In genomic region chr6:29390500-29390899, GRCm38 (mm10) we compare ENCODE assay signal across 13 mouse cellular contexts. TPM values are rescaled to one million over a fixed set of nuclear protein-coding genes. Genes with fewer than 3 reads are reported as not detected.
DNase-seq lines count a peak whose midpoint lies in the region; TF ChIP-seq lines count a peak whose summit lies in the region.
"Not testable (repeated sequence)": the region's sequence is repeated elsewhere in the genome, so short reads cannot be mapped to it uniquely, and the experiment has no call there.
"Had no signal": no experiment of that assay in that cellular context is flagged by ENCODE, and none has a peak within 500 bp of the region (broad histone marks: within the 10 kb centered on the region; RNA-seq: fewer than 3 reads in every experiment).

No protein-coding gene starts in this region.

- not testable (repeated sequence) for H3K9me3 ChIP-seq in CH12.LX (replicated peaks; ENCODE audit: low read length); MEL (replicated peaks; ENCODE audit: insufficient read depth, low read length)

- not testable (repeated sequence) for H3K4me3 ChIP-seq in CH12.LX (replicated peaks in 1 of 3; ENCODE audit: low read depth in 2 of 3, low read length in 2 of 3, poor library complexity in 1 of 3); MEL (ENCODE audit: control insufficient read depth in 1 of 2, insufficient read depth in 1 of 2, low read depth in 2 of 2, low read length in 2 of 2)

- peaks cover 46% of the 10 kb centered on the region for H3K27me3 ChIP-seq in CH12.LX (replicated peaks)
- not testable (repeated sequence) for H3K27me3 ChIP-seq in MEL (ENCODE audit: control insufficient read depth in 1 of 2, insufficient read depth in 2 of 2, low read length in 2 of 2)

- in situ Hi-C loops in CH12.LX (cut with MboI; ENCODE audit: low pct_ligation_motif_present, low pct_unique_long_range_greater_than_20kb, low sequenced_read_pairs), result loop anchor here (25.0 kb wide), 1 partner anchor 247 kb away; no protein-coding TSS in a partner anchor

- not testable (repeated sequence) for TF ChIP-seq EP300 in CH12.LX (IDR thresholded peaks at IDR 0.05; ENCODE audit: low read length); MEL (IDR thresholded peaks at IDR 0.05; ENCODE audit: low read depth in 1 of 2, low read length in 2 of 2)

- DNase-seq in CH12.LX (ENCODE audit: extremely low read depth), result not testable (repeated sequence)
- DNase-seq in MEL (ENCODE audit: low read depth, low spot score), result peak; percentile 31

- TF ChIP-seq CTCF in CH12.LX (conservative IDR thresholded peaks at IDR 0.05 in 1 of 2, IDR thresholded peaks at IDR 0.05 in 1 of 2; ENCODE audit: low read depth in 2 of 2, low read length in 2 of 2); MEL (IDR thresholded peaks at IDR 0.05 in 2 of 3, conservative IDR thresholded peaks at IDR 0.05 in 1 of 3; ENCODE audit: control insufficient read depth in 1 of 3, insufficient read depth in 1 of 3, low read depth in 2 of 3, low read length in 3 of 3, poor library complexity in 1 of 3, severe bottlenecking in 1 of 3): not testable (repeated sequence)

- not testable (repeated sequence) for H3K79me2 ChIP-seq in CH12.LX (replicated peaks; ENCODE audit: control insufficient read depth, extremely low read depth, insufficient read depth, poor library complexity, severe bottlenecking); MEL (ENCODE audit: control insufficient read depth, insufficient read depth, low read length, poor library complexity)

- peaks cover 0 to 17% of the 10 kb centered on the region in 2 experiments; a peak in 2 of 4 replicates for H3K4me1 ChIP-seq in CH12.LX (ENCODE audit: control insufficient read depth in 1 of 2, insufficient read depth in 2 of 2)
- not testable (repeated sequence) for H3K4me1 ChIP-seq in MEL (ENCODE audit: control insufficient read depth in 1 of 2, insufficient read depth in 2 of 2, low read length in 2 of 2)

- TF ChIP-seq RAD21 in CH12.LX (IDR thresholded peaks at IDR 0.05; ENCODE audit: low read depth, low read length); MEL (IDR thresholded peaks at IDR 0.05; ENCODE audit: low read depth, low read length): not testable (repeated sequence)

- H3K36me3 ChIP-seq in CH12.LX (replicated peaks in 1 of 2; ENCODE audit: control insufficient read depth in 1 of 2, insufficient read depth in 1 of 2, low read length in 1 of 2); MEL (ENCODE audit: control insufficient read depth in 1 of 2, insufficient read depth in 2 of 2, low read length in 2 of 2): not testable (repeated sequence)

- not testable (repeated sequence) for H3K4me2 ChIP-seq in CH12.LX (ENCODE audit: insufficient read depth, low read depth, poor library complexity, severe bottlenecking)

- not testable (repeated sequence) for H3K9ac ChIP-seq in CH12.LX (ENCODE audit: insufficient read depth, low read depth); MEL (ENCODE audit: control insufficient read depth, low read depth, low read length, poor library complexity, severe bottlenecking)

- TF ChIP-seq POLR2A in CH12.LX (IDR thresholded peaks at IDR 0.05; ENCODE audit: low read depth, low read length); MEL (IDR thresholded peaks at IDR 0.05; ENCODE audit: control insufficient read depth in 1 of 2, insufficient read depth in 1 of 2, low read depth in 1 of 2, low read length in 2 of 2, poor library complexity in 1 of 2): not testable (repeated sequence)

- H3K27ac ChIP-seq in CH12.LX (ENCODE audit: insufficient read depth, low read depth); MEL (ENCODE audit: control insufficient read depth, low read depth, low read length): not testable (repeated sequence)

- dilution Hi-C loops in CH12.LX (cut with MboI; ENCODE audit: extremely low pct_ligation_motif_present, extremely low pct_unique_long_range_greater_than_20kb, low sequenced_read_pairs), result not testable (repeated sequence)

TF ChIP-seq in CH12.LX, 34 proteins besides CTCF, POLR2A, EP300 and RAD21:
- TF ChIP-seq ELF1 (IDR thresholded peaks at IDR 0.05; ENCODE audit: low read depth, low read length), result peak; percentile 52; the same call in 1 of the 2 replicates
- 0 out of 2 replicates have a peak, but pooled peaks have one; percentile 30 for TF ChIP-seq MAFK (IDR thresholded peaks at IDR 0.05; ENCODE audit: insufficient replicate concordance, low read length)
- TF ChIP-seq TBP (conservative IDR thresholded peaks at IDR 0.05; ENCODE audit: low read depth, low read length), result peak; percentile 96

TF ChIP-seq in MEL, 35 proteins besides CTCF, POLR2A, EP300 and RAD21:
- TF ChIP-seq ELF1 (IDR thresholded peaks at IDR 0.05; ENCODE audit: low read depth, low read length), result 0 out of 2 replicates have a peak, but pooled peaks have one; percentile 17
- 0 out of 2 replicates have a peak, but pooled peaks have one; percentile 45 for TF ChIP-seq MAFK (IDR thresholded peaks at IDR 0.05; ENCODE audit: borderline replicate concordance, low read depth, low read length)
- peak; percentile 98 for TF ChIP-seq TBP (IDR thresholded peaks at IDR 0.05; ENCODE audit: low read depth, low read length)

RNA-seq across cellular contexts. Expression of gene Opn1sw, which starts 2.2 kb away (rescaled TPM):
- 0.13 TPM in 1 of 2 replicates, not detected in the other for total RNA-seq in CH12.LX (2012; rRNA removed)
- not detected in 2 replicates for total RNA-seq in CH12.LX (2014; rRNA removed)
- not detected in 2 replicates for polyA plus RNA-seq in CH12.LX (2012; ENCODE audit: insufficient read length, low read depth)
- total RNA-seq in MEL (2012; rRNA removed), result 0.23 TPM in 1 of 2 replicates, not detected in the other
- under 1 TPM in 1 of 2 experiments, not detected in 1; 0.04 TPM for polyA plus RNA-seq in MEL (2012; ENCODE audit: insufficient read depth in 1 of 2, insufficient read length in 2 of 2, low read depth in 1 of 2, low replicate concordance in 2 of 2, missing spikeins in 1 of 2)
- total RNA-seq: adrenal gland, adult 18-20 months; adrenal gland, adult 2 months; adrenal gland, adult 8-10 months; adrenal gland, postnatal 10 days; adrenal gland, postnatal 14 days; adrenal gland, postnatal 36 days; adrenal gland, postnatal 4 days had no signal
- polyA plus RNA-seq: adrenal gland, adult 2 months; cerebellum, adult 2 months; G1E had no signal

RNA-seq across cellular contexts. Expression of gene Ccdc136, which starts 5.6 kb away (rescaled TPM):
- total RNA-seq in CH12.LX (2012; rRNA removed), result 1.2 and 4.3 TPM in 2 replicates
- total RNA-seq in CH12.LX (2014; rRNA removed), result 0.28 and 0.64 TPM in 2 replicates
- 2.4 and 2.9 TPM in 2 replicates for polyA plus RNA-seq in CH12.LX (2012; ENCODE audit: insufficient read length, low read depth)
- not detected in 2 replicates for total RNA-seq in MEL (2012; rRNA removed)
- polyA plus RNA-seq in MEL (2012; ENCODE audit: insufficient read depth in 1 of 2, insufficient read length in 2 of 2, low read depth in 1 of 2, low replicate concordance in 2 of 2, missing spikeins in 1 of 2), result under 1 TPM in 1 of 2 experiments, not detected in 1; 0.22 TPM

RNA-seq across cellular contexts. Expression of gene Flnc, which starts 42.6 kb away (rescaled TPM):
- 0.71 and 0.76 TPM in 2 replicates for total RNA-seq in CH12.LX (2012; rRNA removed)
- total RNA-seq in CH12.LX (2014; rRNA removed), result 0.22 and 0.24 TPM in 2 replicates
- polyA plus RNA-seq in CH12.LX (2012; ENCODE audit: insufficient read length, low read depth), result 0.56 and 0.60 TPM in 2 replicates
- 0.26 and 0.27 TPM in 2 replicates for total RNA-seq in MEL (2012; rRNA removed)
- under 1 TPM in 1 of 2 experiments, not detected in 1; 0.31 TPM for polyA plus RNA-seq in MEL (2012; ENCODE audit: insufficient read depth in 1 of 2, insufficient read length in 2 of 2, low read depth in 1 of 2, low replicate concordance in 2 of 2, missing spikeins in 1 of 2)
- polyA plus RNA-seq: activated CD4-positive, CD25-positive, alpha-beta regulatory T cell, adult 4 months; CD4-positive, CD25-positive, alpha-beta regulatory T cell, adult 4 months had no signal

RNA-seq across cellular contexts. Expression of gene Calu, which starts 42.6 kb away (rescaled TPM):
- total RNA-seq in CH12.LX (2012; rRNA removed) (107 and 125 TPM in 2 replicates), CH12.LX (2014; rRNA removed) (161 and 166 TPM in 2 replicates), MEL (2012; rRNA removed) (80.4 and 98.0 TPM in 2 replicates)
- polyA plus RNA-seq in CH12.LX (2012; ENCODE audit: insufficient read length, low read depth) (112 and 128 TPM in 2 replicates), MEL (2012; ENCODE audit: insufficient read depth in 1 of 2, insufficient read length in 2 of 2, low read depth in 1 of 2, low replicate concordance in 2 of 2, missing spikeins in 1 of 2) (100 to 1,000 TPM in 1 of 2 experiments, 10 to 100 TPM in 1; 79.4 to 419 TPM)
